Mouse (Mus musculus) intestine, embryonic 15.5 days (tissue): Measurements from ENCODE around the gene Trp53bp2. TPM values are rescaled to one million over a fixed set of nuclear protein-coding genes. Genes with fewer than 3 reads are reported as not detected.
A peak's percentile ranks its signal among the peaks of the same experiment; 100 is the strongest.

Experiments
- ATAC-seq: fragments of 200-750 bp; cut with Nextera tagmentation; 2 replicates; pipeline ENCODE4 v1.8.0; 2017; ENCODE audit warnings: moderate TSS enrichment, moderate library complexity
- H3K27ac ChIP-seq: fragments of 300-500 bp; sonication (generic); 2 replicates; pipeline ENCODE4 v1.5.1; 2015; ENCODE audit warnings: mild to moderate bottlenecking, inconsistent platforms
- H3K27me3 ChIP-seq: fragments of 300-500 bp; sonication (generic); replicated peaks from 2 replicates; pipeline ENCODE4 v1.6.1; 2015; ENCODE audit warnings: inconsistent platforms
- H3K36me3 ChIP-seq: fragments of 300-500 bp; sonication (generic); 2 replicates; pipeline ENCODE4 v1.6.1; 2015; ENCODE audit warnings: inconsistent platforms
- H3K4me1 ChIP-seq: fragments of 300-500 bp; sonication (generic); replicated peaks from 2 replicates; pipeline ENCODE4 v1.6.1; 2015; ENCODE audit warnings: inconsistent platforms
- H3K4me2 ChIP-seq: fragments of 300-500 bp; sonication (generic); replicated peaks from 2 replicates; pipeline ENCODE4 v1.6.1; 2015; ENCODE audit warnings: mild to moderate bottlenecking, inconsistent platforms
- H3K4me3 ChIP-seq: fragments of 300-500 bp; sonication (generic); replicated peaks from 2 replicates; pipeline ENCODE4 v1.5.1; 2015; ENCODE audit warnings: inconsistent platforms
- H3K9ac ChIP-seq: fragments of 300-500 bp; sonication (generic); 2 replicates; pipeline ENCODE4 v1.6.1; 2015; ENCODE audit warnings: inconsistent platforms
- H3K9me3 ChIP-seq: fragments of 300-500 bp; sonication (generic); 2 replicates; pipeline ENCODE4 v1.6.1; 2016; ENCODE audit warnings: inconsistent platforms
- WGBS: fragments of 180-500 bp; shearing (Covaris S2); methylation state at CpG from one replicate; pipeline ENCODE4 v1.1.7; 2015; 5-methylcytosine and 5-hydroxymethylcytosine counted together
- polyA plus RNA-seq: library from polyadenylated mRNA; unstranded; fragments of >200 nt; fragmentation: Nextera tagmentation; extraction: Ambion mirVana; gene quantifications from 2 replicates; pipeline ENCODE4 v1.2.1, GENCODE M21; 2015

The Trp53bp2 gene
- polyA plus RNA-seq, 1 experiment from 2014 or later: 22.6 TPM

DNA sequence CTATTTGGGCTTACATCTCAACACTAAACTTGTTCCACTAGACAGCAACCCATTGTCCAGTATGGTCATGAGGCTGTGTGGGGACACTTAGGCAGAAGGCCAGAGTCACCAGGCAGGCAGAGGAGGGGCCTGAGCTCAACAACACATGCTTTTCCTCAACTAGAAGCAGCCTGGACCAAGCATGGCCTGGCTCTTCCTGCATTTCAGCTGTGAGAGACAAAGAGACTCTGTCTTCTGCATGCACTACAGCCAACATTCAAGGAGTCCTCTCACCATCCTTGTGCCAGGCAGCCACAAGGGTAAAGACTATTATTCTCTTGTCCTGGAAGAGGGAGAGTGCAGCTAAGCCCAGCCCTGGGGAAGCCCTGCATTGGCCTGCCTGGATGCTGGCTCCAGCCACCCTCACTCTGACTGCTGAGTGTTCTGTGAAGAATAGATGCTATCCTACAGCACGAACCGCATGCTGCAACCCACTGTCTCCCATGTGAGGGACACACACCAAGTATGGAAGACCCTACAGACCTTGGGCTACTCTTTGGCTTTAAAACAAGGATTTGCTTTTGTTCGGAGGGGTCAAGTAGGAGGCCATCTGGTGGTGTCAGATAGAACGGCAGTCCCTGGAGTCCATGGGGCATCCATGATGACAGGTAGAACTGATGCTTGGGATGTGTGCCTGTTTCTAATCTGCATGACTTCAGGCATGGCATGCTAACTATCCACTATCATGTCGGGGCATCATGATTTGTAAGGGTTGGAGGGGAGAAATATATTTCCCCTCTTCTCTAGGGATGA lies 66.2 kb downstream of the Trp53bp2 start:
- Histone ChIP-seq H3K27ac (no peak overlapping the region), H3K4me2 (no peak overlapping the region), H3K36me3 (peaks cover 45% of the 10 kb centered on the region), H3K4me3 (no peak overlapping the region), H3K9ac (no peak overlapping the region), H3K9me3 (no peaks in the 10 kb centered on the region), H3K4me1 (0 out of 2 replicates have a peak, but pooled peaks cover 4% of the 10 kb centered on the region), H3K27me3 (no peaks in the 10 kb centered on the region)
- WGBS: 82% methylated on average over 5 of the region's 5 CpGs
- no peak for ATAC-seq

DNA sequence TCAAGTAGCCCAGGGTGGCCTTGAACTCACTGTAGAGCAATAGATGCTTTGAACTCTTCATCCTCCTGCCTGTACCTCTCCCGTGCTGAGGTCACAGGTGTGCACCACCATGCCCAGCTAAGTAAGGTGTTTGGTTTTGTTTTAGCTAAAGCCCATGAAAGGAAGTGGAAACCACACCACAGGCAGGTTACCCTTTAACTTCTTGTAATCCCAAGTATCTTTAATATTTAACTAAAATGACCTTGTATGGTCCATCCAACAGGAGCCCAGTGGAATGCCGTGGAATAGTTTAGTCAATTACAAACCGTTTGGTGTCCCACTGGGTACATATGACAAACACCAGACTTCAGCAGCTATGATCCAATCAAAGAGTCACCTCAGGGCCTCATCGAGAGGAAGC lies 70.0 kb downstream of the Trp53bp2 start:
- H3K4me1 ChIP-seq: 0 out of 2 replicates have a peak, but pooled peaks cover 4% of the 10 kb centered on the region
- H3K36me3 ChIP-seq: peaks cover 38% of the 10 kb centered on the region
- no peaks in the 10 kb centered on the region for H3K9me3 ChIP-seq
- no peak overlapping the region for H3K9ac ChIP-seq
- H3K4me3 ChIP-seq: no peak overlapping the region
- ATAC-seq: peak; percentile 82
- H3K27me3 ChIP-seq: no peaks in the 10 kb centered on the region
- H3K4me2 ChIP-seq: no peak overlapping the region
- H3K27ac ChIP-seq: peak overlapping the region; percentile 62
- WGBS: 66% methylated on average over 4 of the region's 4 CpGs

DNA sequence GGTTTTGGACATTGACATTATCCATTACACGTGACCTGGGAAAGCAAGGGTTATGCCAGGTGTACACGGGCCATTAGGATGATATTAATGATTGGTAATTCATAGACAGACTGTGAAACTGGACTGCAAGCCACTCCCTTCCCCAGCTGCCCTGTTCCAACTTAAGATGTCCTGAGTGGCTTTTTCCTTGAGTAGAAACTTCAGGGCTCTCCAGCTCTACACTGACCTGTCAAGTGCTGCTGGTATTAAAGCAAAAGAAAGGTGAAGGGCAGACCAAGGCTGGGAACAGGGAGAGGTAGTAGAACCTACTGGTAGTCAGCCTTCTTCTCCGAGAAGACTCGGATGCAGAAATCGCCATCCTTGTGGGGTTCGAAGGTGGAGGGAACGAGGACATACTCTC lies 72.2 kb downstream of the Trp53bp2 start:
- 0 out of 2 replicates have a peak, but pooled peaks cover 4% of the 10 kb centered on the region for H3K4me1 ChIP-seq
- H3K4me3 ChIP-seq: no peak overlapping the region
- H3K36me3 ChIP-seq: peaks cover 46% of the 10 kb centered on the region
- no peak overlapping the region for H3K9ac ChIP-seq
- WGBS: 94% methylated on average over 7 of the region's 7 CpGs
- H3K9me3 ChIP-seq: no peaks in the 10 kb centered on the region
- H3K27ac ChIP-seq: no peak overlapping the region
- no peak overlapping the region for H3K4me2 ChIP-seq
- ATAC-seq: no peak
- H3K27me3 ChIP-seq: no peaks in the 10 kb centered on the region

DNA sequence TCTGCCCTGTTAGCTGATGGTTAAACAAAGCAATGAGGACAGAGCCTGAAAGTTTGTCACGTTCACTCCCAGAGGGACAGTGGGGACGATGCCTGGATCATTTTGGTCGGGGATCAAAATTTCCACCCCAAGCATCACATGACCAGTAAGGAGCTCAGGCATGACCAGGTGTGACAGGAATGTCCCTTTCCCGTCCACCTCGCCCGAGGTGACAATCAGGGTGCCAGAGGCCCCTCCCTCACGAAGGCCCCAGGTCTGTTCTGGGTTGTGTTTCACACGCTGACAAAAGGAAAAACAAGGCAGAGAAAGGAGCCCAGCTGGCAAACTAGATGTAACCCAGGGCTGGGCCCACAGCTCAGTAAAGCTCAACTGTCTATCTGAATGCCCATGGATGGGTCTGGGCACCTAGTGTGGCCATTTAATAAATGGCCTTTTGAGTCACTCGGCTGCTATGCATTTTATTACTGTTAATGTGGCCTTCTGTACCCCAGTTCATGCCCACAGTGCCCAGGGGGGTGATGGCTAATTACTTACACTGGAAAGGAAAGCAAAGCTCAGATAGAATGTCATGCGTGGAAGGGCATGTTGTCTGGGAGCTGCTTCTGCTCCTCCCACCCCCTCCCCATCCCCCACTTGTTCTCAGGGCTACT lies 72.8 kb downstream of the Trp53bp2 start:
- H3K4me1 ChIP-seq: 0 out of 2 replicates have a peak, but pooled peaks cover 4% of the 10 kb centered on the region
- no peaks in the 10 kb centered on the region for H3K27me3 ChIP-seq
- WGBS: 75% methylated on average over 10 of the region's 10 CpGs
- no peak overlapping the region for H3K4me2 ChIP-seq
- no peak overlapping the region for H3K9ac ChIP-seq
- H3K4me3 ChIP-seq: no peak overlapping the region
- ATAC-seq: no peak
- H3K36me3 ChIP-seq: peaks cover 51% of the 10 kb centered on the region
- no peaks in the 10 kb centered on the region for H3K9me3 ChIP-seq
- H3K27ac ChIP-seq: no peak overlapping the region

DNA sequence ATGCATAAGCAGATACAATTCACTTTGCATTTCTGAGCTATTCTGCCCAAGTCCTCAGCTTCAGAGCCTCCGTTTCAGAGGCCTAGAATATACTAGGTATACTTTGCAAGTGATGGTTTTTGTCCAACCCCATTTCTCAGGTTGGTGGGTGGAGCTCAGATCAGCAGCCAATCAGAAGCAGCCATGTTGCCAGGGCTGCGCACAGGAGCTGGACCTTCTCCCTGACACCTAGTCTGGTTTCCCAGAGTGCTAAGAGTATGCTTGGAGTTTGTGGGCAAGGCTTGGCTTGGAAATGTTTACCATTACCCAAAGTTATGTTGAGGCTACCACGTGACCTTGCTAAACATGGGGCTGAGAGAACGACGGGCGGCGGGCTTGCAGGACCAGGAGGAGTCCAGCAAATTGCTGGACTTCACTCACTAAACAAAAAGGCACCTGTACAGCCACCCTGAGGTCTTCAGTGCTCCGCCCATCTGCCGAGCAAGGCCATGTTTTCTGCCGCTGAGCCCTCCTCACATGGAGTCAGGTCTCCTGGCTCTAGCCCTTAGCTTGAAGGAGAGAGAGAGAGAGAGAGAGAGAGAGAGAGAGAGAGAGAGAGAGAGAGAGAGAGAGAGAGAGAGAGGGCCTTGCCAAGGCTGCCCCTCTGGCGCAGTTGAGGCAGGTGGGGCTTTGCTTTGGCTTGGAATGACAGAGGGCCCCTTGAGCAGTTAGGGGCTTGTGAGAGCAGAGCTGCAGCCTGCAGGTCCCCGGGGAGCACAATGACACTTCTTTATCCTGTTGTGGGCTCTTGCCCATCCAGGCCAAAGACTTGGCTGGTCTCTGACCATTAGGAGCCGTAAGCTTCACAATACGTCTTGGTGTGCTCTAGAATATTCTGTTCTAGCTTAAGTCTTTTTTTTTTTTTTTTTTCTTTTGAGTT lies 74.3 kb downstream of the Trp53bp2 start:
- no peak overlapping the region for H3K4me2 ChIP-seq
- no peak overlapping the region for H3K27ac ChIP-seq
- no peaks in the 10 kb centered on the region for H3K27me3 ChIP-seq
- H3K36me3 ChIP-seq: peaks cover 42% of the 10 kb centered on the region
- no peaks in the 10 kb centered on the region for H3K9me3 ChIP-seq
- 0 out of 2 replicates have a peak, but pooled peaks cover 4% of the 10 kb centered on the region for H3K4me1 ChIP-seq
- H3K9ac ChIP-seq: no peak overlapping the region
- H3K4me3 ChIP-seq: no peak overlapping the region
- ATAC-seq: no peak
- 82% methylated on average over 14 of the region's 14 CpGs for WGBS

DNA sequence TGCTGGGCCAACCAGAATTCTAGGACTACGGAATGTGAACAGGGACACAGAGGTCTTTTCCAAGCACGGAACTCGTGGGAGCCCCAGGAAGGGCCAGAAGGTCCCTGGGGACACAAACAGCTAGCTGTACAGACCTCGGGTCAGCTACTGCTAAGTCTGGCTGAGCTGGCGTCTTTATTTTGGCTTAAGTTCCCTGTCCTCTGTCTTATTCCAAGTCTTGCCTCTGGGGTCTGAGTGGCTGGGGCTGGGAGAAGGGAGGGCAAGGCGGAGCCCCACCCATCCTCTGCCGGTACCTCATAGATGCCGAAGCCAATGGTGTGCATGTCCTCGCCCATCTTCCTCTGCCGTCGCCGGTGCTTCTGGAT lies 74.9 kb downstream of the Trp53bp2 start:
- Histone ChIP-seq H3K36me3 (peaks cover 47% of the 10 kb centered on the region), H3K4me3 (no peak overlapping the region), H3K4me2 (no peak overlapping the region), H3K4me1 (0 out of 2 replicates have a peak, but pooled peaks cover 4% of the 10 kb centered on the region), H3K9me3 (no peaks in the 10 kb centered on the region), H3K27ac (no peak overlapping the region), H3K27me3 (no peaks in the 10 kb centered on the region), H3K9ac (no peak overlapping the region)
- no peak for ATAC-seq
- 86% methylated on average over 12 of the region's 12 CpGs for WGBS

DNA sequence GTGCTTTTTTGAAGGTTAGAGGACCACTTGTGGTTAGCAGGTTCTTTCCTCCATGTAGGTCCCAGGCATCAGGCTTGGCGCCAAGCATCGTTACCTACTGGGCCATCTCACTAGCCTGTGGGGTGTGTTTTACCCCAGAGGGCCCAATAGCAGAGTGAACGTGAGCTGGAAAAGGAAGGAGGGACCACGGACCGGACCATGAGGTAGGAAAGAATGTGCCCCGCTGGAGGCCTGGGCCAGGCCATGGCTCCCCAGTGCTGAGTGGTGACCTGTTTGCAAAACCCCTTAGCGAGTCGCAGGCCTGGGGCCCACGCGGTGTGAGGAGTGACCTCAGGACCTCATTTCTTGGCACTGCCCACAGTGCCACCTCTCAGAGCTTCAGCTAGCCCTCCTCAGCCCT lies 79.5 kb downstream of the Trp53bp2 start:
- H3K27ac ChIP-seq: no peak overlapping the region
- H3K4me3 ChIP-seq: no peak overlapping the region
- ATAC-seq: no peak
- H3K9me3 ChIP-seq: no peaks in the 10 kb centered on the region
- no peaks in the 10 kb centered on the region for H3K27me3 ChIP-seq
- H3K36me3 ChIP-seq: peaks cover 41% of the 10 kb centered on the region
- 93% methylated on average over 10 of the region's 10 CpGs for WGBS
- H3K4me1 ChIP-seq: peaks cover 3% of the 10 kb centered on the region; the same call in 1 of the 2 replicates
- H3K4me2 ChIP-seq: no peak overlapping the region
- no peak overlapping the region for H3K9ac ChIP-seq

DNA sequence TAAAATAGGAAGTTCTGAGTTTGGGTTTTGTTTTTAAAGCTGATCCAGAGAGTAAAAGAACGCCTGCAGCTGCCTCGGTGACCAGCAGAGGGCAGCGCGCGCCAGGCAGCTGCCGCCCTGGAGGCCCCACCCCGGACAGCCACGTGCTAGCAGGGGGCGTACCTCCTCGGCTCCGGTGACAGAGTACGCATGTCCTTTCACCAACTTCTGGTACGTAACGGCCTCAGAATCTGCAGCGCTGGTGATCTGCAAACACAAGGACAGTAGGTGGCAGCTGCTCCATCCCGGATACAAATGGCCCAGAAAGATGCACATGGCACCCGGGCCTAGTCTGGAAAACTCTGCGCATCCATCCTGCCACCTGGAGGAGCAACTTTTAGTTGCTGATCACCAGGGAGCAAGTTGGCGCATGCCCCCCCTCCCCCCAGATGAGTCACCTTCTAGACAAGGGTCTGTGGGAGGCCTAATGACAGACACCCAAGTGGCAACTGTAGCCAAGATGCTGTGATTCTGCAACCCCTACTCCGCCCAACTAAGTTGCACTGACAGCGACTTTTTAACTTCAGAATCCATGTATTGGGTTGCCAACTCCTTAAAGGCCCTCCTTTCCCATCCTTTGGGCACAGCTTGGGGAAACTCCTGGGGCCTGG lies 81.0 kb downstream of the Trp53bp2 start:
- WGBS: 10% methylated on average over 21 of the region's 21 CpGs
- no peak overlapping the region for H3K9ac ChIP-seq
- peaks cover 35% of the 10 kb centered on the region for H3K36me3 ChIP-seq

DNA sequence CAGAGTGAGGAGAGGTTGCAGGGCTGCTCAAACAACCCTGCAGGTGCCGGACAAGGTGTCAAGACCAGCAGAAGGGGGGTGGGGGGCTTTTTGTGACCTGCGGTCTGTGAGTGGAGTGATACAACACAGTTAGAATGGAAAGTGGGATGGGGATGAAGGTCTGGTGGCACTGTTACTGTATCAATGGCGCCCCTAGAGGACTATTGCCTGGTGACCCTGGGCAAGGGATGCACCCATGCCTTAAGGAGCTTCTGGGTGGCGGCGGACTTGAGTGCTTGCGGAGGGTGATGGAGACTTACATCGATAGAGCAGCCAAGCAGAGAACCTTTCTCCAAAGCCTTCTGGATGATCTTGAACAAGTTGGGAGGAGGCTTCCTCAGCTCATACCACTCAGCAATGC lies 81.6 kb downstream of the Trp53bp2 start:
- Histone ChIP-seq H3K9me3 (no peaks in the 10 kb centered on the region), H3K9ac (no peak overlapping the region), H3K27ac (no peak overlapping the region; the same call in 1 of the 2 replicates), H3K4me3 (no peak overlapping the region), H3K27me3 (no peaks in the 10 kb centered on the region), H3K4me2 (no peak overlapping the region), H3K36me3 (peaks cover 29% of the 10 kb centered on the region), H3K4me1 (peaks cover 12% of the 10 kb centered on the region)
- 80% methylated on average over 7 of the region's 7 CpGs for WGBS
- 0 out of 2 replicates have a peak, but pooled peaks have one; percentile 14 for ATAC-seq

More for the DNA sequence above, 81.0 kb downstream of the Trp53bp2 start:
- Histone ChIP-seq H3K4me1 (peaks cover 9% of the 10 kb centered on the region), H3K4me3 (0 out of 2 replicates have a peak overlapping the region, but pooled peaks have one; percentile 3), H3K4me2 (peak overlapping the region; percentile 56), H3K27ac (peak overlapping the region; percentile 49; the same call in 1 of the 2 replicates), H3K27me3 (no peaks in the 10 kb centered on the region), H3K9me3 (no peaks in the 10 kb centered on the region)
- ATAC-seq: peak; percentile 96

DNA sequence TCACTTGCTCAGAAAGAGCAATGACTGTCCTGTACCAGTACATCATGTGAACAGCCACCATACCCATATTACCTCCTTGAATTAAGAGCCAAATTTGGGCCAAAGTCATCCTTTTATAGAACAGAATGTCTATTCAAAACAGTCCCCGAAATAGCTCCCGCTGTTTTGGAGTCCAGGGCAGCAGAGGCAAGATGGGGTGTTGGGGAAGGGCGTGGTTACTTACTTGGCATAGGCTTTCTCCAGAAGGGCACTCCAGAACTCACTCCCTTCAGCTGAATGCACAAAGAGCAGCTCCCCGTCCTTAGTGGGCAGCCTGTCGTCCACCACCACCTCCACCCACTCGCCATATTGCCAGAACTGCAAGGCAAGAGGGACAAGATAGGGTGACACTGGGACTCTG lies 82.9 kb downstream of the Trp53bp2 start:
- Histone ChIP-seq H3K36me3 (peaks cover 21% of the 10 kb centered on the region), H3K9ac (no peak overlapping the region), H3K27ac (no peak overlapping the region), H3K4me2 (no peak overlapping the region), H3K27me3 (no peaks in the 10 kb centered on the region), H3K4me3 (no peak overlapping the region), H3K9me3 (no peaks in the 10 kb centered on the region), H3K4me1 (peaks cover 19% of the 10 kb centered on the region)
- WGBS: 88% methylated on average over 6 of the region's 6 CpGs
- no peak for ATAC-seq

DNA sequence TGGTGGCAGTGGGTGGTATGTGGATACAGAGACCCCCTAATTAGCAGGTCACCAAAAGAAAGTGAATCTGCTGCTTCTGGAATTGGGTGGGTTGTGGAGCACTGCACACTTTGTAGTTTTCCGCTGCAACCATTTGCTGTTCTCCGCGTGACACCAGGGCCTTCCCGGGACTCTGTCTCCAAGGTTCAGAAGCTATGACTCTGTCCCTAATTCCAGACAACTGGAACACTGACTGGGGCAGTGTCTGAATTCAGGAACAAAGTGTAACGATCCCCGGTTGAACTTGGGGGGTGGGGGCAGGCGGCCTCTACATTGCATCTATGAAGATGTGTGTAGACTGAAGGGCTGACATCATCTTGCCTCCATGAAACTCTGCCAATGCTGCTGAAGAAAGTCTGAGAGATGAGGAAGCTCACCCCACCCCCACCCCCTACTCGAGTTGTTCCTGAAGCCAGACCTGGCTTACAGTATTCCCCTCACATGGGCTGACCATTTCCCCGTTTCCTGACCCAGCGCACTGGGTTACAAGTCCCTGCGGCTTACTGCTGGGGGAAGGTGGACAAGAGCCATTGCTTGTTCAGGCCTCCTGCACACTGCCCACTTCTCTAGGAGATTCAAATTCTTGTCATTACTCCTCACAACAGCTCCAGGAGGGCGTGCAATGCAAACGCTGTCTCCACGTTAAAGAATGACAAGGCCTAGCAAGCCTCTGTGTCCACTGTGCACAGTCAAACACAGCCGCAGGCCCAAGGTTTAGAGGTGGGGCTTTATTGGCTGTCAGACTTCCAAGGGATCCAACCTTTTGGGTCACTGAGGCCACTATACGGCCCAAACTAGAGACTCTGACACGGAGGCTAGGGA lies 85.5 kb downstream of the Trp53bp2 start:
- WGBS: 71% methylated on average over 17 of the region's 17 CpGs
- 0 out of 2 replicates have a peak overlapping the region, but pooled peaks have one; percentile 3 for H3K9ac ChIP-seq
- no peak for ATAC-seq
- peaks cover 33% of the 10 kb centered on the region for H3K4me1 ChIP-seq
- no peaks in the 10 kb centered on the region for H3K27me3 ChIP-seq
- no peak overlapping the region for H3K4me3 ChIP-seq
- no peak overlapping the region for H3K4me2 ChIP-seq
- no peaks in the 10 kb centered on the region for H3K9me3 ChIP-seq
- H3K36me3 ChIP-seq: 0 out of 2 replicates have a peak, but pooled peaks cover 10% of the 10 kb centered on the region
- H3K27ac ChIP-seq: no peak overlapping the region
